Mouse (Mus musculus) lung, embryonic 16.5 days (tissue): Measurements from ENCODE around the gene Kcnd3. TPM values are rescaled to one million over a fixed set of nuclear protein-coding genes. Genes with fewer than 3 reads are reported as not detected.
A peak's percentile ranks its signal among the peaks of the same experiment; 100 is the strongest.

ENCODE experiments used
- ATAC-seq: fragments of 200-750 bp; cut with Nextera tagmentation; 2 replicates; pipeline ENCODE4 v1.8.0; 2017; ENCODE audit warnings: low read depth, mild to moderate bottlenecking, moderate library complexity
- H3K27ac ChIP-seq: fragments of 300-500 bp; sonication (generic); 2 replicates; pipeline ENCODE4 v1.5.1; 2014; ENCODE audit warnings: mild to moderate bottlenecking, control low read depth, low read length
- H3K27me3 ChIP-seq: fragments of 300-500 bp; sonication (generic); 2 replicates; pipeline ENCODE4 v1.6.1; 2014; ENCODE audit warnings: low read depth, low read length, mixed read lengths; ENCODE audit not compliant: control insufficient read depth, insufficient read depth
- H3K36me3 ChIP-seq: fragments of 300-500 bp; sonication (generic); 2 replicates; pipeline ENCODE4 v1.6.1; 2014; ENCODE audit warnings: low read length; ENCODE audit not compliant: control insufficient read depth, insufficient read depth
- H3K4me1 ChIP-seq: fragments of 300-500 bp; sonication (generic); replicated peaks from 2 replicates; pipeline ENCODE4 v1.6.1; 2014; ENCODE audit warnings: low read length, mixed read lengths; ENCODE audit not compliant: control insufficient read depth, insufficient read depth
- H3K4me2 ChIP-seq: fragments of 300-500 bp; sonication (generic); 2 replicates; pipeline ENCODE4 v1.6.1; 2014; ENCODE audit warnings: low read depth, low read length, control low read depth
- H3K4me3 ChIP-seq: fragments of 300-500 bp; sonication (generic); 2 replicates; pipeline ENCODE4 v1.5.1; 2014; ENCODE audit warnings: mild to moderate bottlenecking, low read length, control low read depth
- H3K9ac ChIP-seq: fragments of 300-500 bp; sonication (generic); 2 replicates; pipeline ENCODE4 v1.6.1; 2014; ENCODE audit warnings: low read length, control low read depth
- H3K9me3 ChIP-seq: fragments of 300-500 bp; sonication (generic); 2 replicates; pipeline ENCODE4 v1.6.1; 2016; ENCODE audit warnings: low read length; ENCODE audit not compliant: control insufficient read depth
- WGBS: fragments of 180-500 bp; shearing (Covaris S2); extraction: QIAGEN DNeasy Blood & Tissue Kit; methylation state at CpG from one replicate; pipeline ENCODE4 v1.1.7; 2014; 5-methylcytosine and 5-hydroxymethylcytosine counted together
- polyA plus RNA-seq: library from polyadenylated mRNA; unstranded; fragments of >200 nt; fragmentation: Nextera tagmentation; extraction: Ambion mirVana; gene quantifications from 2 replicates; pipeline ENCODE4 v1.2.1, GENCODE M21; 2015

Kcnd3 gene
- polyA plus RNA-seq, 1 experiment from 2014 or later, result 0.26 TPM

DNA sequence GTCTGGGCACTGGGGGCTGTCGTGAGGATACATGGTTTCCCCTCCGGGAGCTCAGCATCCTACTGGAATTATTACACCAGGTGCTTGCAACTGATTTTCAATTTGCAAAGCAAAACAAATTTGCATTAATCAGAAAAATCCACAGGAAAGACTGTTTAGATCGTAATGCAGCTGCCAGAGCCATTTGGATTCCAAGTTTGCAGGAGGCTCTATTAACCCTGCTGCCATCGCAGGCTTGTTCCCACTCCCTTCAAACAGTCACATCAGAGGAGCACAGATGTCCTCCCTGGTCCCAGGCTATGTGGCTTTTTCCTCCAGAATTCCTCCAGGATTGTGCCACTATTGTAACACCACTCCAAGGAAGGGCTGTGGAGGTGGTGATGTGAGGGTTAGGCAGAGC lies 54.5 kb downstream of the Kcnd3 start:
- no peaks in the 10 kb centered on the region for H3K9me3 ChIP-seq
- WGBS, result 86% methylated on average over 4 of the region's 4 CpGs
- H3K4me2 ChIP-seq, result no peak overlapping the region
- H3K4me1 ChIP-seq, result no peaks in the 10 kb centered on the region; the same call in 1 of the 2 replicates
- no peak for ATAC-seq
- H3K36me3 ChIP-seq, result no peaks in the 10 kb centered on the region
- no peaks in the 10 kb centered on the region for H3K27me3 ChIP-seq
- no peak overlapping the region for H3K4me3 ChIP-seq
- no peak overlapping the region for H3K27ac ChIP-seq
- H3K9ac ChIP-seq, result no peak overlapping the region

- Histone ChIP-seq H3K4me1 (no peaks in the 10 kb centered on the region; the same call in 1 of the 2 replicates), H3K36me3 (no peaks in the 10 kb centered on the region), H3K27me3 (no peaks in the 10 kb centered on the region), H3K4me3 (no peak overlapping the region), H3K9ac (no peak overlapping the region), H3K9me3 (no peaks in the 10 kb centered on the region), H3K27ac (no peak overlapping the region), H3K4me2 (no peak overlapping the region)
- 66% methylated on average over 4 of the region's 4 CpGs for WGBS
- no peak for ATAC-seq
Measured at GRCm38 (mm10) chr3:105509321-105509720, 57.2 kb downstream of the Kcnd3 start.

GRCm38 (mm10) chr3:105511836-105512235 lies 59.7 kb downstream of the Kcnd3 start:
- 17% methylated on average over 2 of the region's 2 CpGs for WGBS
- no peak overlapping the region for H3K4me3 ChIP-seq
- peak; percentile 70 for ATAC-seq

DNA sequence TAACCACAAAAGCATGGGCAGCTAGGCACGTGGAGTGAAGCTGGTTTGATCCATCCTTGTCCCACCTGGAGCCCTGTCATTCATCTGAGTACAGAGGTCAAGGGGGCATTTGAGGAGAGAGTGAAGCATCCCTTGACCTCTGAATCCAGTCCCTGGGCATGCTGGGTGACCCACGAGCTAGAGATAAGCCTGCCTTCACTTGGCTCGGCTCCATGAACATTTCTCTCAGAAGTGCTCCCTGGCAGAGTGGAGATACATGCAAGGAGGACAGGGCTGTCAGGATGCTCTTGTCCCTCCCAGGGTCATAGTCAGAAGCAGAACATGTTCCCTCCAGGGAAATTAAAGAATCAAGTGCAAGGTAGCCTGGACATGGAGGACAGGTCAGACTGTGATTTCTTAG lies 62.1 kb downstream of the Kcnd3 start:
- Histone ChIP-seq H3K4me2 (no peak overlapping the region), H3K9ac (no peak overlapping the region), H3K4me3 (no peak overlapping the region), H3K9me3 (no peaks in the 10 kb centered on the region), H3K27me3 (no peaks in the 10 kb centered on the region), H3K4me1 (no peaks in the 10 kb centered on the region), H3K36me3 (no peaks in the 10 kb centered on the region), H3K27ac (no peak overlapping the region)
- WGBS, result 37% methylated on average over 3 of the region's 3 CpGs
- ATAC-seq, result no peak

More at GRCm38 (mm10) chr3:105511836-105512235, 59.7 kb downstream of the Kcnd3 start:
- H3K27me3 ChIP-seq, result no peaks in the 10 kb centered on the region
- no peaks in the 10 kb centered on the region for H3K9me3 ChIP-seq
- no peaks in the 10 kb centered on the region for H3K4me1 ChIP-seq
- H3K27ac ChIP-seq, result no peak overlapping the region
- H3K36me3 ChIP-seq, result no peaks in the 10 kb centered on the region
- no peak overlapping the region for H3K4me2 ChIP-seq
- H3K9ac ChIP-seq, result no peak overlapping the region

DNA sequence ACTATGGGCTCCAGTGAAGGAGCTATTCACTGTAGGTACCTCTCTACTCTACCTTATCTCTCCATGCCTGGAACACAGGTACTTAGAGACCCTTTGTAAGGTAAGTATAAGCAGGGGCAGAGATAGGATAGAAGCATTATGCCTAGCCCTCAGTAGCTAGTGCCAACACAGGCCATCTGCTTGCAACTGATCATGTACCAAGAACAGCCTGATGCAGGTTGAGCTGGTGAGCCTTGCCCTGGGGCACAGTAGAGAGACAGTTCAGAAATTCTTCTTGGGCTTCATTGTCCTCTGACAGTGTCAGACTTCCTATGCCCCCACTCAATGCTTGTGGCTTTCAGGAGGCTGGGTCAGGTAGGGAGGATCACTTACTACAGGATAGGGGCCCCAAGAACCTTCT lies 62.9 kb downstream of the Kcnd3 start:
- Histone ChIP-seq H3K27ac (no peak overlapping the region), H3K4me1 (no peaks in the 10 kb centered on the region), H3K4me3 (no peak overlapping the region), H3K36me3 (no peaks in the 10 kb centered on the region), H3K27me3 (no peaks in the 10 kb centered on the region), H3K9ac (no peak overlapping the region), H3K4me2 (no peak overlapping the region), H3K9me3 (no peaks in the 10 kb centered on the region)
- no peak for ATAC-seq

DNA sequence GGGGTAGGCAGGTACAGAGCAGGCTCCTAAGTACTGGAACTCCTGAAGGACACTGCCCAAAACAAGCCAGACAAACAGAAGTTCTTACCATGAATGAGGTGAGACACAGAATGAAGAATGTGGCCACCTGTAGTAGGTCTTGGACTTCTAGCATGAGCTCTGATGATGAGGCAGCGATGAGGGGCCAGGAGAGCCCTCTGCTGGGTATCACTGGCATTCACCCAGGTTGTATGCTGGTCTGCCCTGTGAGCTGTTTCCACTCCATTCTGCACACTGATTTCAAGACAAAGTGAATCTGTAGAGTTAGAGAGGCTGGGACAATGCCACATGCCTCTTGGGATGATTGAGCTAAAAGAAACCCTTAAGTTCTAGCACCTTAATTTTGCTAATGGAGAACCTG lies 63.5 kb downstream of the Kcnd3 start:
- Histone ChIP-seq H3K9me3 (no peaks in the 10 kb centered on the region), H3K4me3 (no peak overlapping the region), H3K36me3 (no peaks in the 10 kb centered on the region), H3K4me2 (no peak overlapping the region), H3K4me1 (no peaks in the 10 kb centered on the region), H3K27me3 (no peaks in the 10 kb centered on the region), H3K27ac (no peak overlapping the region), H3K9ac (no peak overlapping the region)
- no peak for ATAC-seq
- WGBS, result 80% methylated on average over 1 of the region's 1 CpGs

GRCm38 (mm10) chr3:105520446-105520845 lies 68.3 kb downstream of the Kcnd3 start:
- no peak overlapping the region for H3K9ac ChIP-seq
- no peak for ATAC-seq
- no peak overlapping the region for H3K4me2 ChIP-seq
- no peak overlapping the region for H3K27ac ChIP-seq
- no peak overlapping the region for H3K4me3 ChIP-seq
- H3K9me3 ChIP-seq, result no peaks in the 10 kb centered on the region
- no peaks in the 10 kb centered on the region for H3K36me3 ChIP-seq
- H3K27me3 ChIP-seq, result no peaks in the 10 kb centered on the region
- 45% methylated on average over 6 of the region's 6 CpGs for WGBS
- H3K4me1 ChIP-seq, result no peaks in the 10 kb centered on the region

DNA sequence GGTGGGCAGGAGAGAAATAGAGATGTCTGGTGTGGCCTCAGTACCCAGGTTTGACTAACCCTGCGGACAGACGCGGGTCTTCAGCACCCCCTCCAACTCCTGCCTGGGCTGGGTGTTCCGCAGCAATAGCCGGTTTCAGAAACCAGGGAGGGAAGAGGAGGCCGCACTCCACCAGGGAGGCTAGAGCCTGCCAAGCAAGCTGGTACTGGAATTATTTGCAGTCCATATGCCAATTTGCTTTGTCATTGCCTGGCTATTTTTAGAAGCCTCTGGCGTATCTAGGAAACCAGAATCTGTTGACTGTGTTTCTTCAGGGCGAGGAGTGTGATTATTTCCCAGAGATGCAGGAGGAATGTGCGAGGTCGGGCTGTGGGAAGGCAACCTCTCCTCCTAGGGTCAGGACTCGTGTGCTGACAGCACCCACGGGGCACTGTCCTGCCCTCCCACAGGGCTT lies 69.1 kb downstream of the Kcnd3 start:
- H3K27ac ChIP-seq, result no peak overlapping the region
- H3K9ac ChIP-seq, result no peak overlapping the region
- H3K27me3 ChIP-seq, result no peaks in the 10 kb centered on the region
- no peaks in the 10 kb centered on the region for H3K4me1 ChIP-seq
- ATAC-seq, result no peak
- no peaks in the 10 kb centered on the region for H3K9me3 ChIP-seq
- no peaks in the 10 kb centered on the region for H3K36me3 ChIP-seq
- no peak overlapping the region for H3K4me3 ChIP-seq
- H3K4me2 ChIP-seq, result no peak overlapping the region
- 59% methylated on average over 12 of the region's 12 CpGs for WGBS

DNA sequence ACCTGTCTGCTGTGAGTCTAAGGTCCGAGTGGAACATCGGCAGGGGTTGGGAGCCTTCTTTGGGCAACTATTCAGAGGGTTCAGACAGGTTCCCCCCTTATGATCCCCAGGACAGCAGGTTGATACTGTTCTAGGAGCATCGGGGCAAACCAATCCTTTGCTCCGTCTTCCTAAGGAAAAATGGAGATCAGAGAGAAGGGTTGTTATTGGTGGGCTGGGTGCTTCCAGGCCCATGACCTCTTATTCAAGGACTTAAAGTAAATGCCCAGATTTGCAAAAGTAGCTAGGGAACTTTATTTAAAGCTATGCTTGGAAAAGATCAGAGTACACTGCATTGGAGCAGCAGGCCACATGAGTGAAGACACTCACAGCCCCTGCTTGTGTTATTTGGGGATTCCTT lies 69.5 kb downstream of the Kcnd3 start:
- Histone ChIP-seq H3K27me3 (no peaks in the 10 kb centered on the region), H3K9me3 (no peaks in the 10 kb centered on the region), H3K9ac (no peak overlapping the region), H3K4me1 (no peaks in the 10 kb centered on the region), H3K4me3 (no peak overlapping the region), H3K4me2 (no peak overlapping the region), H3K36me3 (no peaks in the 10 kb centered on the region), H3K27ac (no peak overlapping the region)
- 81% methylated on average over 4 of the region's 4 CpGs for WGBS
- ATAC-seq, result no peak

DNA sequence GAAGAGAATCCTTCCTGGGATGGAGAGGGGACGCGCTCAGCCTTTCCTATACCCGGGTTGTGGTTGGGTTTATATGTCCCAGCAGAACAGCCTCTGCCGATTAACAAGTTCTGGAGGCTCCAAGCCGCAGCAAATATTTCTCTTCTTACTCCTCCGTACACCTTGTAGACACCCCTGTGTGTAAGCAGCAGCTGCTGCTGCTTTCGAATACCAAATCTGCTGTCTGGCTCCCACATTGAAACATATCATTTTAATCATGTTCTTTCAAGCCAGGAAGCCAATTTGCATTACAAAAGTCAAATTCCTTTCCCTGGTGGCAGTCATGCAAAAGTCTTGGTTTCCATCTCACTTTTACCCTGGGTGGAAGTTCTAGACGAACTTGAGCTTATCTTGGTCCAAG lies 76.7 kb downstream of the Kcnd3 start:
- WGBS, result 74% methylated on average over 8 of the region's 8 CpGs
- H3K9ac ChIP-seq, result no peak overlapping the region
- H3K4me2 ChIP-seq, result no peak overlapping the region
- H3K4me1 ChIP-seq, result no peaks in the 10 kb centered on the region
- H3K36me3 ChIP-seq, result no peaks in the 10 kb centered on the region
- ATAC-seq, result no peak
- H3K27ac ChIP-seq, result no peak overlapping the region
- H3K9me3 ChIP-seq, result no peaks in the 10 kb centered on the region
- H3K4me3 ChIP-seq, result no peak overlapping the region
- H3K27me3 ChIP-seq, result no peaks in the 10 kb centered on the region
